Mouse (Mus musculus) heart, adult 2 months (tissue): ENCODE data around the gene Dnal4. TPM values are rescaled to one million over a fixed set of nuclear protein-coding genes. Genes with fewer than 3 reads are reported as not detected.

ENCODE experiments used
- DNase-seq, 2 experiments: peaks; one replicate each; pipeline ENCODE4 v3.0.0; 2021
- H3K27ac ChIP-seq: fragments of 200-600 bp; 2 replicates; pipeline ENCODE4 v1.8.1; 2022
- H3K27me3 ChIP-seq: fragments of 200-500 bp; 2 replicates; pipeline ENCODE4 v1.6.1; 2012; ENCODE audit warnings: mild to moderate bottlenecking, low read length, inconsistent platforms, mixed read lengths; ENCODE audit not compliant: control insufficient read depth, insufficient read depth
- H3K36me3 ChIP-seq: fragments of 200-500 bp; 2 replicates; pipeline ENCODE4 v1.6.1; 2012; ENCODE audit warnings: low read length, inconsistent platforms; ENCODE audit not compliant: control insufficient read depth, insufficient read depth
- H3K4me1 ChIP-seq: fragments of 200-500 bp; 2 replicates; pipeline ENCODE4 v1.6.1; 2011; ENCODE audit warnings: low read length; ENCODE audit not compliant: control insufficient read depth, insufficient read depth
- H3K4me3 ChIP-seq: fragments of 200-600 bp; 2 replicates; pipeline ENCODE4 v1.8.1; 2022
- H3K79me2 ChIP-seq: fragments of 200-500 bp; replicated peaks from 2 replicates; pipeline ENCODE4 v1.6.1; 2012; ENCODE audit warnings: mild to moderate bottlenecking, inconsistent platforms, low read length, moderate library complexity, mixed read lengths; ENCODE audit not compliant: control insufficient read depth, insufficient read depth
- H3K9ac ChIP-seq: fragments of 200-500 bp; 2 replicates; pipeline ENCODE4 v1.6.1; 2012; ENCODE audit warnings: low read depth, mild to moderate bottlenecking, control low read depth, inconsistent platforms, low read length, mixed read lengths
- CTCF ChIP-seq: fragments of 200-600 bp; IDR thresholded peaks from 2 replicates; pipeline ENCODE4 v1.8.1; 2022; ENCODE audit warnings: antibody characterized with exemption, mild to moderate bottlenecking, moderate library complexity
- EP300 ChIP-seq: fragments of 200-500 bp; IDR thresholded peaks from 2 replicates; pipeline ENCODE4 v1.6.1; 2011; ENCODE audit warnings: low read depth, low read length, control low read depth; ENCODE audit not compliant: insufficient read depth
- POLR2A ChIP-seq: fragments of 200-500 bp; IDR thresholded peaks from 2 replicates; pipeline ENCODE4 v1.6.1; 2011; ENCODE audit warnings: mild to moderate bottlenecking, low read depth, low read length, control low read depth; ENCODE audit not compliant: insufficient read depth
- WGBS: fragments of 180-500 bp; shearing (Covaris S2); methylation state at CpG from one replicate; pipeline ENCODE4 v1.1.7; 2018; 5-methylcytosine and 5-hydroxymethylcytosine counted together
- intact Hi-C: fragments of 180-260 bp; cut with DNase I; formaldehyde crosslinking; loops from one replicate; pipeline ENCODE4 v1.15.1; 2025
- polyA plus RNA-seq: library from polyadenylated mRNA; depleted of rRNA; stranded (reverse); fragments of >200 nt; gene quantifications from 2 replicates; pipeline ENCODE4 v1.2.3, GENCODE M21; 2012
- total RNA-seq, 2 experiments: library from RNA; stranded (reverse); gene quantifications; 2 replicates each; pipeline ENCODE4 v1.2.3; 2021

The Dnal4 gene
- total and polyA plus RNA-seq, 3 experiments = 19.3 to 43.0 (median 21.7) TPM

DNA sequence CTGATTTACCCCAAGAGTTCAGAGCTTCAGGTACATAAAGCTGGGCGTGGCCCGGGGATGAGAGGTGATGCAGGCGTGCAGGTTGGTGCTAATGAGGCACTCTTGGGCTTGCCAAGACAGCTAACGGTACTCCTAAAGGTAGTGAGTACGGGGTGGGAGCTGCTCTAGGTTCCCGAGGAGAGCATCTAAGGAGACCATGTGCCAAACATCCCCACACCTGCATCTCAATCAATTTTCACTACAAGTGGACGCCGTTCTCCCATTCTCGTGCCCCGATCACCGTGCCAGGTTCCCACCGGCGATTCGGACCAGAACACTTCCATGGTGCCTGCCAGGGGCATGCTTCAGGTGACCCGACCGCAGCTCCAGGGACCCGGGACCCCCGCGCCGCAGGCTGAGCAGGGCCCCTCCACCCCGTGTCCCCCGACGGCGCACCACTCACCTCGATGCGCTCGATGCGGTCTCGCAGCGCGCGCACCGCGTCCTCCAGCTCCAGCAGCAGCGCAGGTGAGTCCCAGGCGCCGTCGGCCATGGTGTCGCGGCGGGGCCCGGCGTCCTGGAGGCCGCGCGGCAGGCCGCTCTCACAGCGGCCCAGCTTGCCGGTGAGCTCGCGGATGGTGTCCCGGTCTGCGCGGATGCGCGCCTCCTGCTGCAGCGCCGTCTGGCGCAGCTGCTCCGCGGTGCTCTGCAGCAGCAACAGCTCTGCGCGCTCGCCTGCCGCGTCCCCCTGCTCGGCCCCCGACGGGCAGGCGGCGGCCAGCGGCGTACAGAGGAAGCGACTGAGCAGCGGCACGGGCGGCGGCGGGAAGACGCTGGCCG is 26.1 kb upstream of the Dnal4 start:
- no peak for DNase-seq
- H3K4me3 ChIP-seq = peak overlapping the region; percentile 45

DNA sequence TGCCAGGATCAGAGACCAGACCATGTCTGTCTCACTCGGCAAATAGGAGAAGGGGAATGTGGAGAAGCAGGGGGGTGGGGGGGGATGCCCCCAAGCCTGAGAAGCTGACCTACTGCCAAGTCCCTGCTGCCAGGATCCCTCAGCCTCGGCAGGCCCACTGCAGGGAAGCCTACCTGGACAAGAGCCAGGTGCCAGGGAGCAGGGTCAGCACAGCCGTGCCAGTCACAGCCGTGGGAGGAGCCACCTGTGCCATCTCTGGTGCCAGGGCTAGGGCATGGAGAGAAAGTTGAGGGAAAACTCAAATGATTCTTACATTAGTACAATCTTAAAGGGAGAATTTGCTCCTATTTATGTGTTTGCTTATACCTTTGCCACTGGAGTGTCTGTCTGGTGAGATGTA is 24.7 kb upstream of the Dnal4 start:
- no peak overlapping the region for H3K4me3 ChIP-seq
- H3K36me3 ChIP-seq = no peaks in the 10 kb centered on the region
- H3K9ac ChIP-seq = no peak overlapping the region
- H3K27me3 ChIP-seq = peaks cover 3% of the 10 kb centered on the region; the same call in 1 of the 2 replicates
- H3K4me1 ChIP-seq = 0 out of 2 replicates have a peak, but pooled peaks cover 2% of the 10 kb centered on the region
- H3K79me2 ChIP-seq = no peaks in the 10 kb centered on the region
- intact Hi-C loops = no loop called here
- no peak overlapping the region for H3K27ac ChIP-seq
- DNase-seq = no peak
- WGBS = 63% methylated on average over 4 of the region's 4 CpGs
- TF ChIP-seq CTCF = no peak
- TF ChIP-seq POLR2A = no peak
- no peak for TF ChIP-seq EP300

More for the DNA sequence above, 26.1 kb upstream of the Dnal4 start:
- H3K36me3 ChIP-seq = no peaks in the 10 kb centered on the region
- H3K9ac ChIP-seq = peak overlapping the region; percentile 72
- 5% methylated on average over 80 of the region's 81 CpGs for WGBS
- intact Hi-C loops = no loop called here
- H3K27me3 ChIP-seq = peaks cover 3% of the 10 kb centered on the region; the same call in 1 of the 2 replicates
- no peak; the same call in 1 of the 2 replicates for TF ChIP-seq CTCF
- TF ChIP-seq EP300 = no peak
- no peak for TF ChIP-seq POLR2A
- no peaks in the 10 kb centered on the region for H3K79me2 ChIP-seq
- H3K27ac ChIP-seq = no peak overlapping the region
- 0 out of 2 replicates have a peak, but pooled peaks cover 2% of the 10 kb centered on the region for H3K4me1 ChIP-seq

DNA sequence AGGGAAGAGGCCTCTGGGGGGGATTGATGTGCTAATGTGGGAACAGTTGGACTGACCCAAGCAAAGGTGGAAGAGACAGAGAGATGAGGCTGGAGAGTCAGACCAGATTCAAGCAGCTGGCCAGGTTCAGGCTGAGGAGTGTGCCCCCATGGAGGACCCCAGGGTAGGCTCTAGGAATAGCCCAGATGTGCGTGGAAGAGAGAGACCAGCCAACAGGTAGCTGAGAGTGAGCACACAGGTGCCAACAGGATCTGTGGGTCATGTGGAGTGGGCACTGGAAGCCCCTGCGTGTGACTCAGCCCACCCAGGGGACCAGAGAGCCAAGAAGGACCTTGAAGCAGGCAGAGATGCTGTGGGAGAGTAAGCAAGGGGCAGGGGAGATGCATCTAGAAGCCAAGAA is 24.0 kb upstream of the Dnal4 start:
- TF ChIP-seq CTCF (no peak), POLR2A (no peak), EP300 (no peak)
- Histone ChIP-seq H3K27me3 (peaks cover 3% of the 10 kb centered on the region; the same call in 1 of the 2 replicates), H3K36me3 (no peaks in the 10 kb centered on the region), H3K4me3 (no peak overlapping the region), H3K27ac (no peak overlapping the region), H3K79me2 (no peaks in the 10 kb centered on the region), H3K4me1 (0 out of 2 replicates have a peak, but pooled peaks cover 2% of the 10 kb centered on the region), H3K9ac (no peak overlapping the region)
- 86% methylated on average over 2 of the region's 2 CpGs for WGBS
- DNase-seq = no peak
- intact Hi-C loops = no loop called here

DNA sequence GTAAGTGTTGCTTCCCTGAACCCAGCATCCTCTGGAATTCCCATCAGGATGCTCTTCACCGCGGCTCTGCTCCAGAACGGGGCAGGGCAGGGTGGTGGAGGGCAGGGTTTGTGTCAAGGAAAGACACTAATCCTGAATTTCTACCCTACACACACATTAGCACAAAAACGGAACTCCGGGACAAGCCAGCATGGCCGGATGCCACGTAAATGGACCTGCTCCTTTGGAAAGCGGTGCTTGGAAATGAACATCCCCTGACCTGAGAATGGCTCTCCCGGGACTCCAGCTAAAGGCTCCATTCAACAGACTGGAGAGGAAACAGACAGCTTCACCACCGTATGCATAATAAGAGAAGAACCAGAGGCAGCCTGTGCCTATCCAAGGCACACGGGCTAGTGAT is 23.1 kb upstream of the Dnal4 start:
- no peak overlapping the region for H3K4me3 ChIP-seq

DNA sequence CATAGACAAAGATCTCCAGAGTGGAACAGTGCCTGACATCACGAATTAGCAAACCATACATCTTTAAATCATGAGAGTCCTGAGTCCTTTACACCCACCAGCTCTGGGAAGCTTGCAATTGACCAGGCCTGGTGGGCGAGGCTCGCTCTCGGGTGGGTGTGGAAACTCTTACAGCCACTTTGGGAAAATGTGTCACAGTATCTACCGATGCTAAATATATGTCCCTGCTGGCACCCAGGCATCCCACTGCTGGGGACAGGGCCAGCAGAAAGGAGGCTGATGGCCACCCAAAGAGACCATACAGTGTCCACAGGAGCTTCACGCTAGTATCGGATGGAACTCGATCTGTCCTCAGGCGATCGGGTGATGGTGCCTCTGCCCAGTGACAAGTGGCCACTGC is 20.9 kb upstream of the Dnal4 start:
- 84% methylated on average over 10 of the region's 10 CpGs for WGBS
- H3K4me1 ChIP-seq = 0 out of 2 replicates have a peak, but pooled peaks cover 1% of the 10 kb centered on the region
- H3K9ac ChIP-seq = no peak overlapping the region
- no peaks in the 10 kb centered on the region for H3K79me2 ChIP-seq
- H3K4me3 ChIP-seq = no peak overlapping the region
- H3K27me3 ChIP-seq = peaks cover 2% of the 10 kb centered on the region; the same call in 1 of the 2 replicates
- intact Hi-C loops = no loop called here
- no peaks in the 10 kb centered on the region for H3K36me3 ChIP-seq
- DNase-seq = no peak
- no peak overlapping the region for H3K27ac ChIP-seq
- TF ChIP-seq POLR2A (no peak), EP300 (no peak), CTCF (no peak)

More for the DNA sequence above, 23.1 kb upstream of the Dnal4 start:
- H3K9ac ChIP-seq = no peak overlapping the region
- 56% methylated on average over 11 of the region's 11 CpGs for WGBS
- intact Hi-C loops = no loop called here
- DNase-seq = no peak
- H3K4me1 ChIP-seq = 0 out of 2 replicates have a peak, but pooled peaks cover 2% of the 10 kb centered on the region
- H3K79me2 ChIP-seq = no peaks in the 10 kb centered on the region
- H3K27me3 ChIP-seq = peaks cover 3% of the 10 kb centered on the region; the same call in 1 of the 2 replicates
- no peak overlapping the region for H3K27ac ChIP-seq
- TF ChIP-seq CTCF (no peak), POLR2A (no peak), EP300 (no peak)
- no peaks in the 10 kb centered on the region for H3K36me3 ChIP-seq

DNA sequence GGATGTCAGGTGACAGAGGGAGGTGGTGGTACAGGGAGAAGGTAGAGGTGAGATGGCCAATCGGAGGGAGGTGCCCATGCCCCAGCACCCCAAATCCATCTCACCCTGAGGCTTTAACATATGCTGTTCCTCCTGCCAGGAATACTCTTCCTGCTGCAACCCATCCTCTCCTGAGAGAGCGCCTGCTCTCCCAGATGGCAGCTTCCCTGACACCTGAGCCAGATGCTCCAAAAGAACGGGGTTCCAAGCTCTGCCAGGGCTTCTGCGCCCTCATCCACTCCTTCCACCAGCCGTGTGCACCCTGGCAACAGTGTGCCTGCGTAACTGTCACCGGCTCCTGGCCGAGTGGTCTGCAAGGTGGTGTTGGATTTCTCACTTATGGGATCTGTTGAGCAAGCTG is 20.0 kb upstream of the Dnal4 start:
- DNase-seq = no peak
- Histone ChIP-seq H3K27ac (no peak overlapping the region), H3K4me1 (no peaks in the 10 kb centered on the region), H3K9ac (no peak overlapping the region), H3K36me3 (no peaks in the 10 kb centered on the region), H3K4me3 (no peak overlapping the region), H3K27me3 (no peaks in the 10 kb centered on the region), H3K79me2 (no peaks in the 10 kb centered on the region)
- WGBS = 84% methylated on average over 8 of the region's 8 CpGs
- TF ChIP-seq CTCF (no peak), EP300 (no peak), POLR2A (no peak)
- intact Hi-C loops = no loop called here
